In the genomic region with DNA sequence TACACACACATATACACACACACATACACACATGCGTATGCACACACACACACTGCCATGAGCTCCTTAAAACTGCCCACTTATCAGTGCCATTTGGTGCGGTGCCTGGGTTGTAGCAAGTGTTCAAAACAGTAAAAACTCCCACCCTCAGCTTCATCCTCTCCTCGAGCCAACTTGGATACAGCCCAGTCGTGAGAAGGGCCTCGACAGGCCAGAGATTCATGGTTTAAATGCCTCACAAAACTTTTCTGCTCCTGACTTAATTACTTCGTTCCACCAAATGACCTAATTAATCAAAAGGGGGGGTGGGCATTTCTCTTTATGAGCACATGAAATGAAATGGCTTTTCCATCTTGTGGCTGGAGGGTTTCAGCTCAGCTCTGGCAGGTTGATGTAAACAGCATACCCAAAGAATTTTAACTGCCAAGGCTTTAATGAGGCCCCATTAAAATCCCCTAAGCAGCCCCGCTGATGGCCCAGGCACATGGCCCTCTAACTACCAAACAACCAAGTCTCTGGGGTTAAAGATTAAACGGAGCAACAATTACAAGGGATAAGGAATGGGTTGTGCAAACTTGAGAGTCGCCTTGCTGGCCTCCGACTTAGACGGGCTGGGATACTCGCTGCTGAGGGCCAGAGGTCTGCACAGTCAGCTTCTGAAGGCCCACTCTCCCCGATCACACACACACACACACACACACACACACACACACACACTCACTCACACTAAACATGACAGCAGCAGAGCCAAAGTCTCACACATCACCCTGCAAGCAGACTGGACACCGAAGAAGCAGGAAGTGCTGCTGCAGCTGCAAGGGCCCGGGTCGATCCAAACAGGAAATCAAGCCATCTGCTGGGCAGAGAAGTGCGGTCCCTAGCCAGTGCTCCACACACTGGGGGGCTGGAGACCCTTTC, we compare ENCODE assay signal across 8 mouse cellular contexts. TPM values are rescaled to one million over a fixed set of nuclear protein-coding genes. Genes with fewer than 3 reads are reported as not detected.
A peak's percentile ranks its signal among the peaks of the same experiment; 100 is the strongest.
DNase-seq lines count a peak whose midpoint lies in the region; ATAC-seq and TF ChIP-seq lines count a peak whose summit lies in the region.

No protein-coding gene starts in this region.

- peaks cover 9% of the 10 kb centered on the region; the same call in 1 of the 2 replicates for H3K36me3 ChIP-seq in heart, embryonic 15.5 days
- 0 out of 2 replicates have a peak, but pooled peaks cover 8% of the 10 kb centered on the region for H3K36me3 ChIP-seq in kidney, postnatal 0 days (ENCODE audit: insufficient read depth, low read length)

- peak overlapping the region; percentile 58 for H3K27ac ChIP-seq in heart, embryonic 15.5 days
- H3K27ac ChIP-seq in kidney, postnatal 0 days: peak overlapping the region; percentile 87

- H3K9me3 ChIP-seq in heart, embryonic 15.5 days (replicated peaks): no peaks in the 10 kb centered on the region
- no peaks in the 10 kb centered on the region for H3K9me3 ChIP-seq in kidney, postnatal 0 days (replicated peaks; ENCODE audit: low read length)

- 42% methylated on average over 17 of the region's 17 CpGs for WGBS in heart, embryonic 15.5 days
- 13% methylated on average over 17 of the region's 17 CpGs for WGBS in kidney, postnatal 0 days

- ATAC-seq in heart, embryonic 15.5 days (replicated peaks; ENCODE audit: insufficient number of reproducible peaks, insufficient read depth, low FRiP score, low read depth): peak; percentile 72
- ATAC-seq in kidney, postnatal 0 days (replicated peaks; ENCODE audit: low FRiP score, low read depth): peak; percentile 84

- H3K9ac ChIP-seq in heart, embryonic 15.5 days: no peak overlapping the region
- no peak overlapping the region for H3K9ac ChIP-seq in kidney, postnatal 0 days (ENCODE audit: low read depth, low read length)

- H3K4me2 ChIP-seq in heart, embryonic 15.5 days: no peak overlapping the region
- H3K4me2 ChIP-seq in kidney, postnatal 0 days (ENCODE audit: low read length): 0 out of 2 replicates have a peak overlapping the region, but pooled peaks have one; percentile 9

- H3K27me3 ChIP-seq in heart, embryonic 15.5 days: no peaks in the 10 kb centered on the region
- no peaks in the 10 kb centered on the region for H3K27me3 ChIP-seq in kidney, postnatal 0 days (ENCODE audit: insufficient read depth, low read length)

- peak; percentile 8 to 25 for DNase-seq in spleen, postnatal 36 days (ENCODE audit: low spot score in 2 of 2)
- no peak for DNase-seq in spleen, adult 12 weeks (ENCODE audit: low spot score)
- peak; percentile 87 for DNase-seq in kidney, postnatal 0 days (ENCODE audit: low spot score)
- DNase-seq in lung, postnatal 10 days: peak; percentile 90
- peak; percentile 86 for DNase-seq in yolk sac, embryonic 10.5 days (ENCODE audit: low spot score)
- no peak for DNase-seq in urinary bladder, adult 18-20 months (ENCODE audit: low spot score in 2 of 2)
- no peak for DNase-seq in right cerebral cortex, postnatal 4 days

- no peak overlapping the region for H3K4me3 ChIP-seq in heart, embryonic 15.5 days
- H3K4me3 ChIP-seq in kidney, postnatal 0 days (replicated peaks; ENCODE audit: low read depth, low read length): no peak overlapping the region

- H3K4me1 ChIP-seq in heart, embryonic 15.5 days (replicated peaks): peaks cover 11% of the 10 kb centered on the region; the same call in 1 of the 2 replicates
- H3K4me1 ChIP-seq in kidney, postnatal 0 days (replicated peaks; ENCODE audit: insufficient read depth, low read length): peaks cover 8% of the 10 kb centered on the region; the same call in 1 of the 2 replicates

- TF ChIP-seq CTCF in kidney, postnatal 0 days (IDR thresholded peaks at IDR 0.05; ENCODE audit: low read depth): peak; percentile 19; the same call in 1 of the 2 replicates

RNA-seq across cellular contexts. Expression of a gene that starts 55.2 kb away (rescaled TPM):
- polyA plus RNA-seq in heart, embryonic 15.5 days (2015; fragmentation: Nextera tagmentation; extraction: Ambion mirVana): 7.1 and 7.2 TPM in 2 replicates
- polyA plus RNA-seq in kidney, postnatal 0 days (2015; fragmentation: Nextera tagmentation; extraction: Ambion mirVana): 10.7 and 12.3 TPM in 2 replicates

Comparison
In these comparisons a context has a peak if more than half of its experiments do, and no peak if none do; other contexts are left out.
1. DNase-seq: peak in spleen, postnatal 36 days (2 of 2), kidney, postnatal 0 days (single experiment), lung, postnatal 10 days (single experiment) and yolk sac, embryonic 10.5 days (single experiment); none in spleen, adult 12 weeks (single experiment), urinary bladder, adult 18-20 months (0 of 2) and right cerebral cortex, postnatal 4 days (single experiment).